Mouse (Mus musculus) Muller cell, postnatal 12 days (primary cell): Measurements from ENCODE around the gene Oasl2.
"Not testable (repeated sequence)": the region's sequence is repeated elsewhere in the genome, so short reads cannot be mapped to it uniquely, and the experiment has no call there.

ENCODE experiments used
- DNase-seq: peaks from one replicate; pipeline ENCODE4 v3.0.0-alpha.2; 2015; ENCODE audit errors: inconsistent ontology term

The Oasl2 gene

GRCm38 (mm10) chr5:114896688-114897373 is at the start of gene Oasl2:
TSS of gene Oasl2 (plus strand) at chr5:114896936.
- DNase-seq = no peak

GRCm38 (mm10) chr5:114851565-114852236 is 45.0 kb upstream of the Oasl2 start:
- DNase-seq = no peak

DNA sequence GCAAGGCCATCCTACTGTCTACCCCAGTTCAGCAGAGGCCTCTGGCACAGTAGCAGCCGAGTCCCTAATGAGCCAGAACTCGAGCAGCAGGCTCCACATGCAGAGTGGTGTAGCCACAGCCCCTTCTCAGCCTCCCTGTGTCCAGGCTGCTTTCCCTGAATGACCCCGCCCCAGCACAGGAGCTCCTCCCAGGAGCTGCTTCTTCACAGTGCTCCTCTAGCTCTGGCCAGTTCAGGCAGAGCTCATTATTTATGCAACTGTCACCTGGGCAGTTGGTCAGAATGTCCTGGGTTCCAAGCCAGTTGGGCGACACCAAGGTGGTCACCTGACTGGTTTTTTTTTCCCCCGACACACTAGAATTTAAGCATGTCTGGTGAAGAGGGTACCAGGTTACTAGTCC is 43.4 kb upstream of the Oasl2 start, which contains the start of gene 4930519G04Rik:
4930519G04Rik (plus strand) TSS at position 301 of the 400 bp plus-strand sequence.
- not testable (repeated sequence) for DNase-seq

DNA sequence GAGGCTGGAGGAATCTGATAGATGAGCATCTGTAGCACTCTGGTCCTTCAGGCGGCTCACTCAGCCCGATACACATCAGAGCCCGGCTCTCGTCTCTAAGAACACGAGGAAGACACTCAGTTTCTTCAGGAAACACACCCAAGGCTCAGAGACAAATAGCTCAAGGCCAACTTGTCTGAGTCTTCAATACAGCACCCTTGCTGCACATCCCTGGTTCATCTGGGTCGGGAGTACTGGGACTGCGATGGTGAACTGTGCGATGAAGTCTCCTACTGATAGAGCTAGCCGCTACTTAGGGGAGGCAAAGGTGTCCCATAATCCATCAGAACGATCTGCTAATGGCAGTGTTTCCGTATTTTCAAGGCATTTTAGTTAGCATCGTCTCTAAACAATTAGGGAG is 38.2 kb upstream of the Oasl2 start, which contains the start of gene Gm9936:
Gm9936 (minus strand) TSS at position 101 of the 400 bp plus-strand sequence.
- DNase-seq = no peak

GRCm38 (mm10) chr5:114859253-114859652 is 37.5 kb upstream of the Oasl2 start:
- peak; percentile 73 for DNase-seq

GRCm38 (mm10) chr5:114861730-114862129 is 35.0 kb upstream of the Oasl2 start:
- DNase-seq = no peak

DNA sequence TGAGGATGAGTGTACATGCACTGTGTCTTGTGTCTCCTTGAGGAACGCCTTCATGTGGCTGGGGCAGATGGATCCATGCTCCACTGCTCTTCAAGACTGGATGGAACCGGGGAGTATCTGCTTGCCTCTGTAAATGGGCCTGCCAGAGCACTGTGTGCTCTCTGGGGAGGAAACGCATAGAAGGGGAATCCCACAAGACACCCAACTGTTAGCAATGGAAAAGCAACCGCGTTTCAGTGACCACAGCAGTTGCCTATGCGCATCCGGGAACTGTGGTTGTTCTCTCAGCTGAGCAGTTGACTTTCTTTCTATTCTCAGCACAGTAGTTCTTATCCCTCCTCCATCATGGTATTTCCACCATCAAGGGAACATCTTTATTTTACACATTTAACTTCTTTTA is 31.9 kb upstream of the Oasl2 start:
- no peak for DNase-seq

DNA sequence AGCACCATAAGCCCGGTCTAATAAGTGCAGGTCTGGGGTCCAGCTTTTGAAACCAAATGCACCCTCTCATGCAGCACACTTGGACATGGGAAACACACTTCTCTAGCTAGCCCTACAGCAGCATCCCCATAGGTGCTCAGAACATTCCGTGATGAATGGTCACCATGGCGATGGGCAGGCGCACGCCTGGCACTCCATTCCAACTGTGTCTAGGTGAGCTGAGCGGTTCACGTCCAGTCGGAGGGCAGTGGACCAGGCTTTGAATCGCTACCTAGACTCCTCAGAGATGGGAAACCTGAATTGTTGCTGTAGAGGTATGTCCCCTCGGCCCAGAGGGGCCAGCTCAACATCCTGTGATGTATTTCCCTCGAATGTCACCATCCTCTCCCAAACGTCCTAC is 31.5 kb upstream of the Oasl2 start:
- no peak for DNase-seq

DNA sequence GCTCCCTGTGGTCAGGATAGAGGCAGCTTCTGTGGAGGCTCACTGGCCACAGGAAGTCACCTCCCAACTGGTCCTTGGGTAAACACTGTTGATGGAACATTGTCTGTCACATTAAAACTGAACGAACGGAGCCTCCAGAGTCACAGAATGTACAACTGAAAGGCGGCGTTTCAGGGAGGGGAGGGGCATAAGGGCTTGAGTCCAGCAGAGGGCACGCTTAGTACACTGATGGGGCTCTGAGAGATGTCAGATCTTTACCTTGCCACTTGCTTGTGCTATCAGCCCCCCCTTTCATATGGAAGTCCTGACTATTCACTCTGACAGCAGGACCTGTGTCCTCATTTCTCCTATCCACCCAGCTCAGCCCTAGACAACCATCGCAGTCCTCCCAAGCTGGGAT is 20.9 kb upstream of the Oasl2 start:
- no peak for DNase-seq

GRCm38 (mm10) chr5:114876331-114876730 is 20.4 kb upstream of the Oasl2 start:
- DNase-seq = peak; percentile 98

- peak; percentile 52 for DNase-seq
Measured at GRCm38 (mm10) chr5:114877487-114877886, 19.2 kb upstream of the Oasl2 start.

- DNase-seq = no peak
Measured at GRCm38 (mm10) chr5:114879399-114879798, 17.3 kb upstream of the Oasl2 start.

DNA sequence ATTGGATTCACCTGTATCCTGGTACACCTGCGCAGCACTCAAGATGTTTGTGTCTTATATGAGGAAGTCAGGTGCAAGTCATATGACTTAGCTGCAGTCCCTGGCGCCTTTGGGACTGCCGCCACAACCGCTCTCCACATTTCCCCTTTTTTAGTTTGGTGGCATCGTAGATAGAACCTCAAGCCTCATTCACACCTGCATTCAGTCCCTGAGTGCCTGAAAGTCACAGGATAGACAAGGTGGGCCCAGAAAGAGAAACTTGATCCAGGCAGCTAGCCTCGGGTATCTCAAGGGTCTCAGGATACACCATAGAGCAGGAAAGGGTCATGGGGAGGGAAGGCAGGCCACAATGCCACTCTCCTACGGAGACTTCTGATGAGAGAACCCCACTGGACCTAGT is 14.4 kb upstream of the Oasl2 start:
- not testable (repeated sequence) for DNase-seq

DNA sequence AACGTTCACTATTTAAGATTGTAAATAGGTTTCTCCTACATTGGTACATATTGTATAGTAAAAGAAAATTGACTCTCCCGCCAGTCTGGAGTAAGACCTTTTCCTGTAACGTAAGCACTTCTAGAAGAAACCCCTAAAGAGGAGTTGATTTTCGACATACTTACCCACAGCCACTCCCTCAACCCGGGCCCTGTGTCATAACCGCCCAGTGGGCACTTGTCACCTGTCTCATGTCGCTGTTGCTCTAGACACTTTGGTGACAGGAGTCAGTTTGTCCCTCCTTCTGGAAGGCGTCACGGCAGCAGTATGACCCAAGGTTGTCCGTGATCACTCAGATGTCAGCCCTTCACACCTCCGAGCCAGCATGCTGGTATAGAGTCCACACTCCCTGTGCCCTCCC is 13.7 kb upstream of the Oasl2 start:
- no peak for DNase-seq

- no peak for DNase-seq
Measured at GRCm38 (mm10) chr5:114886801-114887200, 9.9 kb upstream of the Oasl2 start.

- no peak for DNase-seq
Measured at GRCm38 (mm10) chr5:114888995-114889394, 7.7 kb upstream of the Oasl2 start.

- no peak for DNase-seq
Measured at GRCm38 (mm10) chr5:114895542-114895941, 1.2 kb upstream of the Oasl2 start.

GRCm38 (mm10) chr5:114897374-114897793 is 648 bp downstream of the Oasl2 start:
- DNase-seq = peak; percentile 74

DNA sequence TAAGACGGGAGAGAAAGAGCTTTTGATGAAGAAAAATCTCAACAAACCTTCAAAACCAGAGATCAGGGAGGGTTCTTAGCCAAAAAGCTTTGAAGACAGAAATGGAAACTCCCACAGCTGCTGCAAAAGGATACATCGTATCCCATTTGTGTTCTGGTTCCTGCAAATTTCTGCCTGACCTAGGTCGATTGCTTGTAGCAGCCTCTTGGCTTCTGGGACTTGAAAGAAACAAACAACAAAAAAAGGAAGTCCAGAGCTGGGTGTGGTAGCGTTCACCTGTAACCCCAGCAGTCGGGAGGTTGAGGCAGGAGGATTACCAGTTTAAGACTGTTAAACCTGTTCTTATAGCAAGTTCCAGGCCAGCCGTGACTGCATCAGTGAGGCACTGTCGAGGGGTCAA is 2.1 kb downstream of the Oasl2 start:
- no peak for DNase-seq

- peak; percentile 50 for DNase-seq
Measured at GRCm38 (mm10) chr5:114902413-114902812, 5.7 kb downstream of the Oasl2 start.

- DNase-seq = no peak
Measured at GRCm38 (mm10) chr5:114908598-114909305, 12.0 kb downstream of the Oasl2 start.

DNA sequence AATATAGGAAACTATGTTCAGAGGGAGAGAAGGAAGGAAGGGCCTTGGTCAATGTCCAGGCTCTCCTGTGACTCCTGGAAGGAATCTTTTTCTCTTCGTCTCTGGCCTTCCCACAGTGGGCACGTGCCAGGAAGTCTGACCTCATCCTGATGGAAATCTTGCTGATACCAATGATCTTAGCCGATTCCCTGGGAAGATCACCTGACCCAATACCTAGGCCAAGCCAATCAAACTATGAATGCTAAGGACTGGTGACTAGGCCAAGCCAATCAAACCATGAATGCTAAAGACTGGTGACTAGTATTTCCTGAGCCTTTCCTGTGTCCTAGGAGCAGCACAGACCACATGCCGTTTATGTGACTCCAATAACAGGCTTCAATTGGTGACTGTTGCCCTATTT is 16.9 kb downstream of the Oasl2 start:
- no peak for DNase-seq

DNA sequence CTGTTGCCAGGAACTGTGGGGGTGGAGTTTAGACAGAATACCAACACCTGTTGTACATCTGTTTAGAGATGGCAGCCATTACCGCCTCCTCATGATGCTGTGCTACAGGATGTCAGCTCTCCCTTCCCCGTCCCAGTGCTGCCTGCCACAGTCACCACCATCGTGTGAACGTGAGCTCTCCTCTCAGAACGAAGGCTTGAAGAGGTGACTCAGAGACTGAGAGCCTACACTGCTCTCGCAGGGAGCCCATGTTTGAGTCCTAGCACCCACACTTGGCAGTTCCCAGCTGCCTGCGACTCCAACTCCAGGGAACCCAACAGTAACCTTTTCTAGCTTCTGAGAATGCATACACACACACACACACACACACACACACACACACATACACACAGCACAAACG is 18.1 kb downstream of the Oasl2 start:
- DNase-seq = no peak
